Mouse (Mus musculus) CD4-positive, CD25-positive, alpha-beta regulatory T cell, adult 4 months (primary cell): ENCODE results near the gene Twf2. TPM values are rescaled to one million over a fixed set of nuclear protein-coding genes. Genes with fewer than 3 reads are reported as not detected.

Source experiments
- ATAC-seq: one replicate; pipeline ENCODE4 v1.8.0; 2017
- polyA plus RNA-seq, 2 experiments: library from polyadenylated mRNA; unstranded; fragments of 100-300 nt; shearing (Covaris generic); gene quantifications; one replicate each; pipeline ENCODE4 v1.2.1; 2017

Twf2 gene
- polyA plus RNA-seq, 2 experiments from 2014 or later = 151 to 174 TPM

- ATAC-seq = no peak
These were observed 40.0 kb downstream of the Twf2 start for GRCm38 (mm10) chr9:106242813-106243488.

DNA sequence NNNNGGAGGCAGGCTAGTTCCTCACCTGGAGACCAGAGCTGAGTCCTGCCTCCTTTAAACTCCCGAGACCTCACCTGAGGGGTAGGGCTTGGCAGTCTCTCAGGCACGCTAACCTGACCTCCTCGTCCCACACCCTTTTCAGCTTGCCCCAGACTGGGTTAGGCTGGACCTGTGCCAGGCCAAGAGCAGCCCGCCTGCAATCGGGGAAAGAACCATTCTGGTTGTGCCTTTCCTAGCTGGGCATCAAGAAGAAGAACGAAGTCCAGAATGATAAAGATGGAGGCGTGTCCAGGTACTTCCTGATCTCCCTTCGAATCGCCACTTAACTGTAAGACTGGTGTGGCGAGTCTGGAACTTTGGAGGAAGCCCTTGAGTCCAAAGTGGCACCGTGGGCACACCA lies 46.6 kb downstream of the Twf2 start:
- no peak for ATAC-seq

- no peak for ATAC-seq
These were observed 47.3 kb downstream of the Twf2 start for GRCm38 (mm10) chr9:106250245-106250644.

DNA sequence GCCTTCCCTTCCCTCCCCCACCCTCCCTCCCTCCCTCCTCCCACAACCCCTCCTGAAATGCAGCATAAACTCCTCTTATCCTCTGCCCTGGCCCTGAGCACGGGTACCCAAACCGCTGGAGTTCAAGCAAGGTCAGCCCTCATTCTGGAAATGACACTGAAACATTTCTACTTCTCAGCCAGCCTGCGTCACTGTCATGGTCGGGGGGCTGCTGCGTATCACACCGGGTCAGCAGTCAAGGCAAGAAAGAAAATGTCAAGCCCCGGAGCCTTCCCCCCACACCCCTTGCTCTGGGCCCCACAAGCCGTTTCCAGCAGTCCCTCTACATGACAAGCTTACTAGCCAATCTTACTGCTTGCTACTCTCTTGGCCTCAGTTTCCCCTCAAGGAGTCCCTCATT lies 48.2 kb downstream of the Twf2 start:
- no peak for ATAC-seq

DNA sequence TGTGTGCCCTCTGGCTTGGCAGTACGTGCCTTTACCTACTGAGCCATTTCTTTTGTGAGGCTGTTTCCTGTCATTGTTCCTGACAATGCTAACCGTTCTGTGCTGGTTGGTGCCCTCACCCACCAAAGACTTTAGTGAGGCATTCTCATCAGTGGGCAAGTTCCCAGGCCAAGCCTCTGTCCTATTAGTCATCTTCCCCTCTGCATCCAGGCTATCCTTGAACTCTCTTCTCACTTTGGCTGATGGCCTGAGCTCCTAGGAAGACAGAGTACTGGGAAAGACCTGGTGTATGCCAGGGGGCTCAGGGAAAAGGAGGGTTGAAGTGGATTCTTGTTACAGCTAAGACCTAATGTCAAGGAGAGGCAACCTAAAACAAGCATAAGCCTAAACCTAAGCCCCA lies 51.1 kb downstream of the Twf2 start:
- no peak for ATAC-seq

GRCm38 (mm10) chr9:106258412-106258811 lies 55.5 kb downstream of the Twf2 start:
- ATAC-seq = no peak

- ATAC-seq = no peak
These were observed 56.1 kb downstream of the Twf2 start for GRCm38 (mm10) chr9:106258990-106259389.

DNA sequence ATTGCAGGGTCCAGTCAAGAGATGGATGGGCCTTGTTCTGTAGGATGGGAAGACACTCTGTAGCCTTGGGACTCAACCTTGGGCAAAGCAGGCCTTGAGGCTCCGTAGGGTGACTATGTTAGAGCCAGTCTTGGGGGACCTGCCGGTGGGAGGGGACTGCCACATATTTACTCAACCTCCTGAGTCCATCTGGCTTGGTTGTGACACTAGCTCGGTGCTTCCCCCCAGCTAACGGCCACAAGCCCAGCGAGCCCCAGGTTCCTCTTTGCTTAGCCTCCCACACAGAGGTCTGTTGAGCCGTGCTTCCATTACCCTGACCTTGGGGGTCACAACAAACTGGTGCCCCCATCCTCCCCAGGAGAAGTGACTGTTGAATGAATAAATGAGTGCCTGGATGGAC lies 58.1 kb downstream of the Twf2 start:
- ATAC-seq = no peak

GRCm38 (mm10) chr9:106261491-106261890 lies 58.6 kb downstream of the Twf2 start:
- no peak for ATAC-seq

DNA sequence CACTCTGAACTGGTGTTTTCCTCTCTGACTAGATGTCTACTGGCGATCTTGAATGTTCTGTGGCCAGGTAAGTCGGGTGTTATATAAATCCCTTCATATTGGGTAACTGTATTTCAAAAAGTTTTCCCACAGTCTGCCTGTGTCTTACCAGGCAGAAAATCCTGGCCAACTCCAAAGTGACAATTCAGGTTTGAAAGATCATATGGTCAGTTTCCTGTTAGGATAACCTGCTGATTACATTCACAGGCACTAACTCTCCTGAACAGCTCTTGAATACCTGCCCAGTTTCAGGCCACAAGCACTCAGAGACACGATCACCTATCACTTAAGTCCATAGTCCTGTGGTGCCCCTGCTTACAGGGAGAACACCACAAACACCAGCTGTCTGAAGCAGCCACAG lies 59.2 kb downstream of the Twf2 start:
- ATAC-seq = no peak

DNA sequence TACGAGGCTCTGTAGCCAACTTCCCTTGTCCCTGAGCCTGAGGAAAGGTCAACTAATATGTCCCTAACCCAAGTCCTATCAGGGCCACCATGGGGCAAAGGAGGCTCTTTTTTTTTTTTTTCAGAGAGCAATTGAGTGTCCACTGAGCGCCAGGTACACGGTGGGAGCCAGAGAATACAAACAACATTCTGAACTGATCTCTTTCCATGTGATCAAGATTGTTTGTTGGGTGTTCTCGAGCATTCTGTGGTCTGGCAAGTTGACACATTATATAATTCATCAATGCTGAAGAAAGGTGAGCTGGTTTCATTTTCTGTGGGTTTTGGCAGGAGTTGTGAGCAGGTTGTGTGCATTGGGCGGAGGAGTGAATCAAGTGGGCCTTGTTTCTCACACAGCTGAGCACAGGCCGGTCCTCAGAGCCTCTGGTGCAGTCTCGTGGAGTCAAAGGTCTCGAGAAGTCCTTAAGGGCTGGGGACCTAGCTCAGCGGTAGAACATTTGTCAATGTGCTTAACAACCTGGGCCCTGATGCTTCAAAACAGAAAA lies 60.5 kb downstream of the Twf2 start:
- no peak for ATAC-seq

Other genes with a start within 250 kb of the Twf2 start
- under 1 TPM in 1 of 2 experiments, not detected in 1; 0.04 TPM for gene Col6a5, start 242.5 kb upstream of the Twf2 start, polyA plus RNA-seq
- not detected for gene Col6a4, start 106.3 kb upstream of the Twf2 start, polyA plus RNA-seq
- 1 to 10 TPM; 2.3 to 5.1 TPM for gene Glyctk, start 45.0 kb upstream of the Twf2 start, polyA plus RNA-seq
- gene Wdr82, start 32.2 kb upstream of the Twf2 start, polyA plus RNA-seq = 10 to 100 TPM; 46.5 to 47.3 TPM
- gene Ppm1m, start 3.4 kb upstream of the Twf2 start, polyA plus RNA-seq = 10 to 100 TPM; 19.8 to 24.0 TPM
- gene Tlr9, start 19.5 kb downstream of the Twf2 start, polyA plus RNA-seq = not detected
- gene Alas1, start 45.5 kb downstream of the Twf2 start, polyA plus RNA-seq = 10 to 100 TPM; 43.4 to 74.4 TPM
- 1 to 10 TPM; 2.3 to 8.0 TPM for gene Poc1a, start 78.0 kb downstream of the Twf2 start, polyA plus RNA-seq
- 10 to 100 TPM; 16.2 to 21.1 TPM for gene Dusp7, start 165.5 kb downstream of the Twf2 start, polyA plus RNA-seq
- gene Rpl29, start 226.3 kb downstream of the Twf2 start, polyA plus RNA-seq = 1,000 to 10,000 TPM; 1,164 to 1,338 TPM
- 10 to 100 TPM; 11.6 to 12.2 TPM for gene Acy1, start 235.2 kb downstream of the Twf2 start, polyA plus RNA-seq
- 10 to 100 TPM; 19.4 to 21.2 TPM for gene Abhd14b, start 244.4 kb downstream of the Twf2 start, polyA plus RNA-seq
- 10 to 100 TPM; 10.5 to 24.2 TPM for gene Abhd14a, start 244.6 kb downstream of the Twf2 start, polyA plus RNA-seq